Mouse (Mus musculus) T-helper 2 cell (primary cell): ENCODE measurements around the gene Tbx2.

Experiments used
- in situ Hi-C: fragments of 300-600 bp; cut with MboI, MseI; formaldehyde crosslinking; loops from one replicate; pipeline ENCODE4 v1.15.1; 2025; ENCODE audit warnings: high pct_unique_total_duplicates

The Tbx2 gene

GRCm38 (mm10) chr11:85825031-85825430 is 7.3 kb upstream of the Tbx2 start:
- in situ Hi-C loops = loop anchor here (10.0 kb wide), 1 partner anchor 300 kb away; no protein-coding TSS in a partner anchor

- in situ Hi-C loops = loop anchor here (10.0 kb wide), 1 partner anchor 301 kb away; no protein-coding TSS in a partner anchor
These were observed 6.5 kb upstream of the Tbx2 start for GRCm38 (mm10) chr11:85825823-85826222.

GRCm38 (mm10) chr11:85827342-85827741 is 5.0 kb upstream of the Tbx2 start:
- in situ Hi-C loops = loop anchor here (10.0 kb wide), 1 partner anchor 303 kb away; no protein-coding TSS in a partner anchor

- in situ Hi-C loops = loop anchor here (10.0 kb wide), 1 partner anchor 304 kb away; no protein-coding TSS in a partner anchor
These were observed 3.4 kb upstream of the Tbx2 start for GRCm38 (mm10) chr11:85828691-85829519.

- in situ Hi-C loops = loop anchor here (10.0 kb wide), 1 partner anchor 305 kb away; no protein-coding TSS in a partner anchor
These were observed 2.6 kb upstream of the Tbx2 start for GRCm38 (mm10) chr11:85829520-85830440.

GRCm38 (mm10) chr11:85830901-85831341 is 1.4 kb upstream of the Tbx2 start:
- in situ Hi-C loops = no loop called here

GRCm38 (mm10) chr11:85831656-85832230 is 608 bp upstream of the Tbx2 start:
- in situ Hi-C loops = no loop called here

- in situ Hi-C loops = no loop called here
These were observed 750 bp downstream of the Tbx2 start for GRCm38 (mm10) chr11:85833081-85833521.

- in situ Hi-C loops = no loop called here
These were observed 1.5 kb downstream of the Tbx2 start for GRCm38 (mm10) chr11:85833761-85834385.

- in situ Hi-C loops = no loop called here
These were observed 2.1 kb downstream of the Tbx2 start for GRCm38 (mm10) chr11:85834386-85834931.

GRCm38 (mm10) chr11:85835001-85835752 is 2.8 kb downstream of the Tbx2 start:
- in situ Hi-C loops = loop anchor here (5.0 kb wide), 1 partner anchor 57 kb away; no protein-coding TSS in a partner anchor

- in situ Hi-C loops = loop anchor here (5.0 kb wide), 1 partner anchor 56 kb away; no protein-coding TSS in a partner anchor
These were observed 3.6 kb downstream of the Tbx2 start for GRCm38 (mm10) chr11:85835753-85836522.

GRCm38 (mm10) chr11:85836523-85837290 is 4.4 kb downstream of the Tbx2 start:
- in situ Hi-C loops = loop anchor here (5.0 kb wide), 1 partner anchor 56 kb away; no protein-coding TSS in a partner anchor

GRCm38 (mm10) chr11:85837291-85837647 is 4.9 kb downstream of the Tbx2 start:
- in situ Hi-C loops = loop anchor here (5.0 kb wide), 1 partner anchor 55 kb away; no protein-coding TSS in a partner anchor

GRCm38 (mm10) chr11:85837648-85838423 is 5.5 kb downstream of the Tbx2 start:
- in situ Hi-C loops = loop anchor here (5.0 kb wide), 1 partner anchor 54 kb away; no protein-coding TSS in a partner anchor

- in situ Hi-C loops = loop anchor here (5.0 kb wide), 1 partner anchor 54 kb away; no protein-coding TSS in a partner anchor
These were observed 6.3 kb downstream of the Tbx2 start for GRCm38 (mm10) chr11:85838424-85839257.
